Mouse (Mus musculus) urinary bladder, postnatal 36 days (tissue): ENCODE data around the gene Asb16.

ENCODE experiments used
- DNase-seq, 2 experiments: peaks; one replicate each; pipeline ENCODE4 v3.0.0; 2022; ENCODE audit warnings: low spot score in 2 of 2, mixed read lengths in 1 of 2

The Asb16 gene

DNA sequence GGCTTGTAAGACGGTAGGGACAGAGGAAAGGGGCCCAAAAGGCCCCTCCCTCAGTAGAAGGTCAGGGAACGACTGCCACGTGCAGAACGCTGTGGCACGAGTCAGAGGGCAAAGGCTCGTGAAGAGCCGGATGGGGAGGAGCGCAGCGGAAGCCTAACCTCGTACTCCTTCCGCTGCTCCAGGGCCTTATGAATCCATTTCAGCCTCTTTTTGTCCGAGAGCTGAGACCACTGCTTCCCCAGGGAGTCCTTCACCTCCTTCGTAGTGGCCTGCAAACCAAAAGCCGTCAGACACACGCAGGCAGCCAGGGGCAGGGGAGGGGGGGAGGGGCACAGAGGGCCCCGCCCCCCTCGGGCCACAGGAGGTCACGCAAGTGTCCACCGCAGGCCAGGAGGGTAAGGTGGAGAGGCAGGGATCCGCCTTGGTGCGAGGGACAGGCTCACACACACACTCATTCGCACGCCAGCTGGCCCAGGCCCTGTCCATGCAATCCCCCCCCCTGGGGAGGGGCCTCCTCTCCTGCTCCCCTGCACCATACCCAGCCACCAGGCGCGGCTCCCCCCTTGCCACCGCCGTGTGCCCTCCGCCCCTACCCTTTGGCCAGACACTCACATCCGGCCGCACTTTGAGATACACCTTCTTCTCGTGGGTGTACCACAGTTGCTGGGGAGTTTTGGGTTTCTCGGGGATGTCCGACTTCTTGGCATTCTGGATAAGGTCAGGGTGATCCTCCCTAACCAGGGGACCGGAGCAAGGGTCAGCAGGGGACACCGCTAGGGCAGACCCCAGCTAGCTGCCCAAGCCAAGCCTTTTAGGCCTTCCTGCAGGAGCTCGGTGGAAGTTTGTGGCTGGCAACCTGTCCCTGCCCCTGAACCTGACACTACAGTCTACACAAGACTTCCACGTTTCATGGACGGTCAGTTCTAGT is 42.5 kb downstream of the Asb16 start:
- DNase-seq: no peak

DNA sequence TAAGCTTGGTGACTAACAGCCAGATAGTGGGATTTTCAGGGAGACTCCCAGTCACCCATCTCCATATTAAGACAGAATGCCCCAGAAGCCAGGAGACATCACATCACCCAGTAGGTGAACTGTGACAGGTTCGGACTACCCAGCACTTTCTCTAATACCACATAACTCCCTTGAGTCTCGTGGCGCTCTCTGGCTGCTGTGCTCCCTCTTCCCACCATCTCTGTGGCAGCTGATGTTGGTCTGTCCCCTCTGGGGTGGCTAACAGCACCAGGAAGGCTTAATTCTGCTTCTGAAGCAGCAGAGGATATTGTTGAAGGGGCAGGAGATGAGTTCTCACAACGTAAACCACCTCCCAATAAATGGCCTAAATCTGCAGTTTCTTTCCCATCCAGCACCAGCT is 43.4 kb downstream of the Asb16 start:
- no peak for DNase-seq

DNA sequence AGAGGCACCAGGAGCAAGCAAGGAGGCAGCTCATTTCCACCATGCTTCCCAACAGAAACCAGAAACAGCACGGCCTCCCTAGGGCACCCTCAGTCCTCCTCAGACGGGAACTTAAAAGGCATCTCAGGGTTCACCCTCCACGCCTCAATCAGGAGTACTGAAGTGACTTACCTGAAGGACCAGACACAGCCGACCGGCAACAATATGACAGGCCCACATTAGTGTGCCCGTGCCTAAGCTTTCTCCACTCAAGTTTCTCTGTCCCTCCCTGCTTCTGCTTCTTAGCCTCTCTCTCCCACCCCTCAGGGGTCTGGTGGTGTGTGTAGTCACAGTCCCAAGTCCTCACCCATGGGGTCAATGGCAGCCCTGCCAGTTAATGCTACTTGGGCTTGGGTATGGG is 44.0 kb downstream of the Asb16 start:
- no peak for DNase-seq

GRCm38 (mm10) chr11:102314321-102314720 is 45.8 kb downstream of the Asb16 start:
- no peak for DNase-seq

DNA sequence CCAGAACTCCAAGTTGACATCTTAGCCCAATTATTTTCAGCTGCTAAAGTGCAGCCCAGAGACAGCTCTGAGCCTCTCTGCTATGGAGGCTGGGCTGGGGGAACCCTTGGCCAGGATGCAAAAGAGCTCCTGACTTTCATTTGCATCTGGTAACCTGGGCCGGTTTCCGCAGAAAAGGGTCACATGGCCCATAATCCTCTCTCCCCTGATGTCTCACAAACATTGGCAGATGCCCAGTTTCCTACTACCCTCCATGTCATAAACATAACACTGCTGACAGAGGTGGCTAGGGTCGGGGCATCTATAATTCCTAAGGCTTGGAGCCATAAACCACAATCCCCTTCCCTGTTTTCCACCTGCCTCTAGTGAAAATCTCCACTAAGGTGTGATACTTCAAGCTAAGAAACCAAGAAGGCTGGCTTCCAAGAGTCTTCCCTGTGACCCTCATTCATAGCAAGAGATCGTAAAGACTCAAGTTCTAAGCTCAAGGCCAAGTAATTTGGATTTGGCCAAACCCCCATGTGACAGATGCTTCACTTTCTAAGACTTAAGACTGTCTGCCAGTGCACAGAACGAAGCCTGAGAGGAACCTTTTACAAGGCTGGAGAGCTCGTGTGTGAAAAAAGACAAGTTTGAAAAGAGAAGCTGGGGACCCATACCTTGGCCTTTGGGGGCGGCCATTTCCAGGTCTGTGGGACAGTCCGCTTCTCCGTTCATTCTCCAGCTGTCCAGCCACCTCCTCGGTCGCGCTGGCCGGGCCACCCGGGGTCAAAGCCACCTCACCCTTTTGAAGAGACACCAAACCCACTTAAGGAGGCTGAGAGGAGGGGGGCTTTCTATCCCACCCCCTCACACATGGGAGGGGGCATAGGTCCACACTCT is 47.4 kb downstream of the Asb16 start:
- no peak for DNase-seq

DNA sequence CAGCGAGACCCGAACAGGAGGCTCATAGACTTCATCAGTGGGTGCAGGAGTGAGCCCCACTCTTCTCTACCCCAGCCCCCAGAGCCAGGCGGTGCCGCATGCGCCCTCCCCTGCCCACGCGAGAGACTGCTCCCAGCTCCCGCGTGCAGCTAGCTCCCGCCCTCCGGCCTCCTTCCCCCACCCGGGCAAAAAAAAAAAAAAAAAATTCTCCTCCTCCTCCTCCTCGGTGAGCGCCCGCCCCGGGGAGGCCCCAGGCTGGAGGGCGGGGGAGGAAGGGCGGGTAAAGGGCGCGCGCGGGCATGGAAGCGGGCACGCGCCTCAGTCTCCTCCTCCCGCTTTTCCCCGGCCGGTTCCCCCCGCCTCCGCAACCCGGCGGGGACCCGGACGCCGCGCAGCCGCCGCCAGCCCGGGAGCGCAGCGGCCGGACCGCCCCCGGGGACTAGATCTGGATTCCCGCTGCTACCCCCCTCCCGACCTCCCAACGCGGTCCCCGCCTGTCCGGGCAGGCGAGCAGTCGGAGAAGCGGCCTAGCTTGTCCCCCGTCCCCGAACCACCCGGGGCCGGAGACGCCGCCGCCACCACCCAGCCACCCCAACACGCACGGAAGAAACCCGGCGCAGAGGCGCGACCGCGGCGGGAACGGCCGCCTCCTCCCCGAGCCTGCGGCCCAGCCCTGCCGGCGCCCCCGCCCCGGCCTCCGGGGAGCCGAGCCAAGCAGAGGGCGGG is 48.2 kb downstream of the Asb16 start:
- DNase-seq: peak; percentile 86 to 91

DNA sequence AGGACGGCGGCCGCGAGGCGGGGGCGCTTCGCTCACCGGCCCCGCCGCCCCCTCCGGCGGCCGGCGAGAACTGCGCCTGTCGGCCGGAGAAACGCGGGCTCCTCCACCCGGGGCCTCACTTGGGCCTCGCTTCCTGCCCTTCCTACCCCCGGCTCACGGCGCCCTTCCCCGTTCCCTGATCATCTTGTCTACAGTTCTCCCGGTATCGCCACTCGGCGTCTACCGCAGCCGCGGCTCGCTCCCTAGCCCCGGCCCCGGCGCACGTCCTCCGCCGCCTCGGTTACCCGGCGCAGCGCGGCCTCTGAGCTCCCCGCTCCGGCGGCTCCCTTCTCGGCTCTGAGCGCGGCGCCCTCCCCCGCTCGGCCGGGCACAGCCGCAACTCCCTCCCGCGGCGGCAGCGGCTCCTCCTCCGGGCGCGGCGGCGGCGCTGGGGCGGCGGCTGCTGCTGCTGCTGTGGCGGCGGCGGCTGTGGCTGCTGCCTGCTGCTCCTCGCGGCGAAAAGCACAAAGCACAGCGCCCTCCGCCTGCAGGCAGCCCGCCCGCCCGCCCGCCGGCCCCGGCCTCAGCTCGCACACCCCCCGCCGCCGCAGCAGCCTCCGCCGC is 48.9 kb downstream of the Asb16 start:
- peak; percentile 26 to 48 for DNase-seq

- peak; percentile 63 to 67 for DNase-seq
These were observed 49.5 kb downstream of the Asb16 start for GRCm38 (mm10) chr11:102317901-102318575.

GRCm38 (mm10) chr11:102318576-102319409 is 50.2 kb downstream of the Asb16 start:
- peak; percentile 45 to 56 for DNase-seq

DNA sequence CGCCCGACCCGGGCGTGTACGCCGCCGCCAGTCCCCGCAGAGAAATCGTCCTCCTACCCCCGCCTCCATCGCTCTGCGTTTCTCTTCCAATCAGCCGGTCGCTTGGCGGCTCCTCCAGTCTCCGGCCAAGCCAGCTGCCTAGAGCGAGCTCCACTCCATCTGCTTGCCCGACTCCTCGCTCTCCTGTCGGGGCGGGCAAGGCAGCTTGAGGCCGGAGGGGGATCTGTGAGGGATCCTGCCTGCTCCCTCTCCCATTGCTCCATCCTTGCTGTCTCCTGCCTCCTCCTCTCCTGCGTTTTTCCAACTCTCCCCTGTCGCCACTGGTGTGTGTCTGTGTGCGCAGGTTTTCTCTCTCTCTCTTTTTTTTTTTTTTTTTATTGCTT is 50.9 kb downstream of the Asb16 start, which contains the start of gene Ubtf:
Gene Ubtf (minus strand): TSS at position 333 of the 383 bp plus-strand sequence.
- DNase-seq: peak; percentile 79 to 82

- peak; percentile 71 to 87 for DNase-seq
These were observed 51.6 kb downstream of the Asb16 start for GRCm38 (mm10) chr11:102319941-102320685.

GRCm38 (mm10) chr11:102320686-102321005 is 52.1 kb downstream of the Asb16 start:
- DNase-seq: peak; percentile 46 to 82

DNA sequence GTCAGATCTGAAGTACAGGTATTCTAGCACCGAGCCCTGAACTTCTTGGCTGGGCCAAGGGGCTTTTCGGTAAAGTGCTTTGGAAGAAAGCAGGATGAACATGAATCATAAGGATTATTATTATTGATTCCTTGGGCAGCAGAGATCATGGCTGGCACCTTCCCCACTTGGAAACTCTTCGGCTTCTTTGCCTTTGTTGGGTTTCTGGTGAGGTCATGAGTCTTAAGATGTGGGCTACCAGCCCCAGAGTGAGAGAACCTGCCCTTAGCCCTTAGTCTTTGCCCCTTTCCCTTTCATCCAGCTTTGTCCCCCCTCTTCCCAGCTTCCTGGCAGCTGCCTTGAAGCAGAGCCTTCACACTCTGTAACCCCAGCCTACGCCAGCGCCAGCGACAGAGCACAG is 53.4 kb downstream of the Asb16 start:
- DNase-seq: no peak

- no peak for DNase-seq
These were observed 55.0 kb downstream of the Asb16 start for GRCm38 (mm10) chr11:102323516-102323915.

GRCm38 (mm10) chr11:102327250-102327649 is 58.7 kb downstream of the Asb16 start:
- no peak for DNase-seq

GRCm38 (mm10) chr11:102327839-102328238 is 59.3 kb downstream of the Asb16 start:
- no peak for DNase-seq
